Mouse (Mus musculus) kidney, adult 9 months (tissue): ENCODE measurements at regions not wholly inside any gene's neighbourhood (a gene's known extent, or its start where the extent isn't known, plus 50 kb on each side); places are given as distances from the start of the nearest gene placed in this dataset.

ENCODE experiments used
- DNase-seq: peaks from one replicate; pipeline ENCODE4 v3.0.0; 2022

GRCm38 (mm10) chr3:149150796-149151195, 160.4 kb upstream of the Adgrl2 start:
- no peak for DNase-seq

DNA sequence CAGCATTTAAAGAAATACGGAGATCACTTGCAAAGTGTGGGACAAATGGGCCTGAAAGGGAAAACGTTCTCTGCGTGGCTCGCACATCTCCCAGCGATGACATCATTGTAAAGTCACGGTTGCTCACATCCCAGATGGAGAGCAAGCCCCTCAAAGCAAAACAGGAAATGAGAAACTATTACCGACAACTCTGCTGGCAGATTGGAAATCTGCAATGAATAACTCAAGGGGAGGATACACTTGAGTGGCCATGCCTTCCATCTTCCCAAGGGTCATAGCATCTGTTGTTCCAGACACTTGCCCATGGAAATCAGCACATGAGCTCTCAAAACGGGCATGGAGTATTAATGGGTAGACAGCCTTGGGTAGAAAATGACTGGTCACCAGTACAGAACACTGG, 158.3 kb upstream of the Adgrl2 start:
- DNase-seq: peak; percentile 65

DNA sequence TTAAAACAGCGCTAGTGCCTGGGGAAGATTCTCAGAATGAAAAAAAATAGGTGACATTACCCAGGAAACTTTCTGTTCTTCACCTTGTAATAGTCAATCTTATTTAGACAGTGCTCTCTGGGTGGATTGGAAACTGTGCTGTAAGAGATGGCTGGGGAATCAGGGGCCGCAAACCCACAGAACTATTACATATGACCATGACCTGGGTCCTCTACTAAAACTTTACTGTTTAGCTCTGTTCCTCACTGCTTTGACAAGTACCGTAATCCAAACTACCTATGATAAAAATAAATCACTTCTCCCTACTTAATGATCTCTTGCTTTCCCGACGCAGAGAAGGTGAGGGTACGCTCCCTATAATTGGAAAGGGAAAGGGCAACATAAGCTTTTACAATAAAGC, 157.6 kb upstream of the Adgrl2 start:
- no peak for DNase-seq

DNA sequence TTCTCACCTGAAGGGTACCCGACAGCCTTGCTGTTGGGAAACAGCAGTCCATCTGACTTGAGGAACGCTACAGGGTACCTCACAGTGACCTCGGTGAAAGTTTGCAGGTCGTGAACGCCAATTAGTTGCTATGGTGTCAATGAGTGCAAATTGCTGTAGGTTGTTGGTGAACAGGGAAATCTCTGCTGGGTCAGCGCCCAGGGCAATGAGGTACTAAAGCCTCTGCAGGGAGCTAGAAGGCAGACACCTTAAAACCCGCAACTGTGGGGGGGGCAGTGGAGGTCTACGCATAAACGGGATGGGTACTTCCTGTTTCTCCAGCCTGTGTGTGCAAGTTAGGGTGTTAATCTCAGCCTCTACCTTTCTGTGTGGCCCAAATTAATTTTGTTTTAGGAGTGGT, 156.3 kb upstream of the Adgrl2 start:
- no peak for DNase-seq

DNA sequence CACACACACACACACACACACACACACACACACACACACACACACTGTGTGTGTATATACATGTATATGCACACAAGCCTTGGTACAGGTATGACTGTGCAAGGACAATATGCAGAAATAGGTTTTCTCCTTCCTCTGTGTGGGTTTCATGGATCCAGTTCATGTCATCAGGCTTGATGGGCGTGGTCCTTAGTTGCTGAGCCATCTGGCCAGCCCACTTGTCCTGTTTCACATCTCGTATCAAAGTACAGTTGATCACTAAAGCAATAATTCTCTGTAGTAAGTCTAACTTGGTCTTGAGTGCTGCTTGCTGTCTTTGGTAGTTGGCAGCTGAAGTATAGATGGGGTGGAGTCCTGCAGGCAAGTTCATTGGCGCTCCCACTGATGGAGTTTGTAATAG, 150.1 kb upstream of the Adgrl2 start:
- no peak for DNase-seq

- no peak for DNase-seq
Measured at GRCm38 (mm10) chr3:149134028-149134938, 143.9 kb upstream of the Adgrl2 start.

DNA sequence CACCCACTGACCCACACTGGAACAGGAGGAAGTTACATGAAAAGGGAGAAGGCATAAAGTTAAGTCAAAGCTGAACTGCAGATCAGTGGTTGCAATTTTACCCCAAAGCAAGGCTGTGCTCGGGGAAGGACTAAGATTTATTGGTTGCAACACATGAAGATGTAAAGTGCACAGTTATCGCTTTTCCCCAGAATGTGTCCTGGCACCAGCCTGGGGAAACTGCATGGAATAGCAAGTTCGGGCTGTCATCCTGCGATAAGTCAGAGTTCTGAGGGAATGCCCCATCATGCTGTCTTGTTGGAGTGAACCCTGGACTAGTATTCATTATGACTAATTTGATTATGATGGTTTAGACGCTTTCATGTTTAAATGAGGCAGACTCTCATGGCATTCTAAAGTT, 128.5 kb upstream of the Adgrl2 start:
- DNase-seq: no peak

DNA sequence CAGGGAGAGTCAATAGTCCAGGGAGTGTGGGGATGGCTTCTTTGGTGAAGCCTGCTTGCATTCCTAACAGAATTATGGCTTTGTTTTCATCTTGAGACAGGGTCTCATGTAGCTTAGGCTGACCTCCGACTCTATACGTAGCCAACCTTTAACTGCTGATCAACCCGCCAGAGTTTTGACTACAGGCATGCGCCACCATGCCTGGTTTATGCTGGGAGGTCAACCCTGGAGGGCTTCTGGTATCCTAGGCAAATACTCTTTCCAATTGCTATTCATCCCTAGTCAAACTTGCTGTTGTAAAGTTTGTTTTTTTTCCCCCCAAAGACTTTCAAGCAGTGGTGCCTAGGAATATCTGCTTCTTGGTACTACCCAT, 127.3 kb upstream of the Adgrl2 start:
- DNase-seq: no peak

- peak; percentile 79 for DNase-seq
Measured at GRCm38 (mm10) chr3:149117018-149117683, 126.8 kb upstream of the Adgrl2 start.

- DNase-seq: no peak
Measured at GRCm38 (mm10) chr3:149116604-149117003, 126.2 kb upstream of the Adgrl2 start.

DNA sequence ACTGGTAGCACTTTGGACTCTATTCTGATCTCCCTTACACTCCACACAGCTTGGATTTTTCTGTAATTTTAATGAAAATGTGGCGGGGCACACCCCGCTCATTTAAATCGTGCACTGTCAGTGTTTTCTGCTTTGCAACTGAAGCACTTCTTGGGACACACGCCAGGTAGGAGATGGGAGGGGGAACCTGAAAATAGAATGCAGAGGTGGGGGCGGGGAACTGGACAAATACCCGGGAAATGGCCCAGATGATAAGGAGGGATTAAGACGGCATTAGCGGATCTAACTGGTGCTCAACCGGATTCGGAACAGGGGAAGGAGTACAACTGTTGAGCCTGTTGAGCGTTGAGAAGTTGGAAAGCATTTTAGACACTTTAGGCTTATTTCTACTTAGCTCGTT, 125.5 kb upstream of the Adgrl2 start:
- DNase-seq: peak; percentile 30

- no peak for DNase-seq
Measured at GRCm38 (mm10) chr3:149112878-149113277, 122.5 kb upstream of the Adgrl2 start.

DNA sequence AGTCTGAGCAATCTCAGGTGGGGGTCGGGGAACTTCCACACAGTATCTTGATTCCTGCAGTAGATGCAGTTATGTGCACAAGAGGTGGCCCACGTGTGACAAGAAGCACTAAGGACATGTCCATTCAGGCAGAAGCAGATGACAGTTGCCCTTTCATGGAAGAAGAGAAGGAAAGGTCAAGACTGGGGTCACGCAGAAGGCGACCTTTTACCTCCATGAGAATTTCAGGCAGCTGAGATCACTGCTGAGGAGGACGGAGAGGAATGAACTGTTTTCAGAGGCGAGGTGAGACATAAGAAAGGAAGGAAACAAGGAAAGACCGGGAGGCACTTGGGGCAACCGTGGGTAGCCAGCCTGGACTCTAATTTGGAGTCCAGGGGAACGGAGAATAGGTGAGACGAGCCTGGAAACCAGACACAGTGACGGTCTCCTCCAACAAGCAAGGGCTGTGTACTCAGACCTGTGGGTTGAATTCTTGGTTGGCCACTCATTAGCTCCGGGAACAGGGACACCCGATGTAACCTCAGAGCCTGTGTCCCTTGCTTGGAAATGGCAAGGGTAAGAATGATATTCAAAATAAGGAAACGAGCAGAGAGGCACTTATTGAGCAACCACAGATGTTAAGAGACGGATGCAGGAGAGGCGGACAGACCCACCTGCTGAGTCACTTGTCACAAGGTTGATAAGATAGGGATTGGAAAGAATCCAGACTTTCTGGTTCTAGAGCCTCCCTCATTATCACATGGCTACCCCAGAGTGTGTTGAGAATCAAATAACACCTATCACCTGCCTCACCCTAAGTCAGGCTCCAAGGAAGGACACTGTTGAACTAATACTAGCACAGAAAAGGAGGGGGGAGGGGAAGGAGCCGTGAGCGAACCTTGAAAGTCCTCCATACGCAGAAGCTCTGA, 121.4 kb upstream of the Adgrl2 start:
- peak; percentile 30 for DNase-seq

DNA sequence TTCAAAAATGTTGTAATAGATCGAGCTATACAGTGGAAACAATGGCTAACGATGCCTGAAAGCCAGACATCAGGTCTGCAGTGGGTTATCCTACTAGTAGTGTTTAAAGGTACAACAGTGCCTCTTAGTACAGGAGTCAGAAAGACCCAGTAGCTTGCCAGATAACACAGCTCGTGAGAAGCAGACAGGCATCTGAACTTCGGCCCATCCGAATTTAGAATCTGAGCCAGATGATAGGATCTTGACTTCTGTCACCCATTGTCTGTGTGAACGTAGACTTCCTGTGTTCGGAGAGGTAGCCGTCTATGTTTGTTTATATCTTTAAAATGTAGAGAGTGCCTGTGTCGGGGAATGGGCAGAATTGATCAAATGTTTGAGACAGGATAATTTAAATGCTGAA, 120.5 kb upstream of the Adgrl2 start:
- DNase-seq: peak; percentile 35

- peak; percentile 63 for DNase-seq
Measured at GRCm38 (mm10) chr3:149105709-149106450, 115.5 kb upstream of the Adgrl2 start.

- peak; percentile 64 for DNase-seq
Measured at GRCm38 (mm10) chr3:149105181-149105580, 114.8 kb upstream of the Adgrl2 start.

- DNase-seq: no peak
Measured at GRCm38 (mm10) chr3:149104080-149104479, 113.7 kb upstream of the Adgrl2 start.

- no peak for DNase-seq
Measured at GRCm38 (mm10) chr3:149103469-149103868, 113.1 kb upstream of the Adgrl2 start.

- no peak for DNase-seq
Measured at GRCm38 (mm10) chr3:149102846-149103245, 112.5 kb upstream of the Adgrl2 start.

DNA sequence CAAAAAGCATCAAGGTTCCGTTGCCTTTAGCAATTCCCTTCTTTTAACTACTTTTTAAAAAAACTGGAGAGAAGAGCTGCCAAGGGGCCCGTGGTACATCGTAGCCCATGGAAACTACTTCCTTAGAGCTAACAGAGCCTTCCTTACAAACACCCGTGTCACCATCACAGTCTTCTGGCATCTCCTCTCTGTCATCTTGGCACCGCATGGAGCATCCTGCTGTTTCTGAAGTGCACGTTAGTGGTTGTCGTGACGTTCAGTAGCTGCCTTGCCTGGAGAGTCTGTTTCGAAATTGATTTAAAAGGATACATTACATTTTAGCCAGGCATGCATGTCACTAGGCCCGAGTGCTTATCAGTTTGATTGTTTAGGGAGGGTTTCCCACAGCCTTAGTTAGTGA, 111.4 kb upstream of the Adgrl2 start:
- no peak for DNase-seq

- no peak for DNase-seq
Measured at GRCm38 (mm10) chr3:149098764-149099163, 108.4 kb upstream of the Adgrl2 start.

DNA sequence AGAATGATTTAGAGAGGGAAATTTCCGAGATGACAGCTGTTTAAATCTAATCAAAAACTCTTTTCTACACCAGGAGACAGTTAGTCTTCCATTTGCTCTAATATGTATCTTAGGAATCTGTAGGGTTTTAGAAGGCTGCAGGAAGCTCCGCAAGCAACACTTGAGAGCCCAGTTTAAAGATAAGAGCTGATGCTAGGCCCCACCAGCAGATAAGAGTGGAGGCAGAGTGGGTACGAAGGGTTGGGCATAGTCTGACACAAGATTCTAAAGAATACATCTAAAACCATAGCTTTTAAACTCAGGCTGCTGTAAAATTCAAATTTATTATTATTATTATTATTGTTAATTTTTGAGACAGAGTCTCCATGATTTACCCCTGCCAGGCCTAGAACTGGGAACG, 106.7 kb upstream of the Adgrl2 start:
- no peak for DNase-seq

DNA sequence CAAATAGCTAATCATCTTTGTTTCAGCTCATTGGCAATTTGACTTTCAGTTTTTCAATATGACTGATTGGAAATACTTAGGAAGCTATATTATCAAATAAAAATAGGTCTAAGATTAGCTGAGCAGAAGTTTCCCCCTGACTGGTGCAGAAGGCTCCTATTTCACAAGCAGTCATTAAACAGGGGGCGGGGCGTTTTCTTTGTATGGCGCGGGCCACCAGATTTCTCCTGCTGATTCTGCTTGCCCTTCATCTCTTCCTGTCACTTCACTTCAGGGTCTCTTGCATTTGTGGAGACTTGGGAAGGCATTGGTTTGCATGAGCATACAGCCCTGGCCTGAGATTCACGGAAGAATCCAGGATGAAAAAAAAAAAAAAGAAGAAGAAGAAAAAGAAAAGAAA, 102.3 kb upstream of the Adgrl2 start:
- DNase-seq: no peak
